Mouse (Mus musculus): ENCODE results near the gene Cacna1d. TPM values are rescaled to one million over a fixed set of nuclear protein-coding genes. Genes with fewer than 3 reads are reported as not detected.

The Cacna1d gene
- polyA plus RNA-seq, 1 experiment from 2014 or later = 1.2 TPM

DNA sequence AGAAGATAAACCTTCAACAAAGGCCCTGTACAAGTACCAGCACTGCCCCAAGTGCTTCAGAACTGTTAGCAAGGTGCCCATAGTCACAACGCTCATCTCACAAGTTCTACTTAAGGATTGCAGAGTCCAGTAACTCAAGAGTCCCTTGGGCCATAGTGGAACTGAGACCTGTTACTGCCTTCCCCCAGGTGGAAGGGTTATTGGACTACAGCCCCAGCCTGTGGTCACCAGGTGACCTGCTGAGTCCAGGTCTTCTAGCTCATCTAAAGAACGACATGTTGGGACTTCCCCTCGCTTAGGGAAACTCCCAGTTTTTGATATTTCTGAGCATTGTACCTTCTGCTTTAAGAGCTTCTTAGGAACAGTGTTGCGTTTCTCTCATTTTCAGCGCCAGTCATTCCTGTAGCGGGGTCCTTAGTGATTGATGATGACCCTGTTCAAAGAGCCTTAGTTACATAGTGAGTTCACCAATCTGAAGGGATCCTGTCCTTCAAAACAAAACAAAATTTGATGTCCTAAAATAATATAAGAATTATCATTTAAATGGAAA lies 19.0 kb upstream of the Cacna1d start:
- Histone ChIP-seq H3K4me1 (replicated peaks) (no peaks in the 10 kb centered on the region), H3K9me3 (no peaks in the 10 kb centered on the region), H3K27me3 (ENCODE audit: insufficient read depth, poor library complexity, severe bottlenecking) (no peaks in the 10 kb centered on the region), H3K36me3 (peaks cover 92% of the 10 kb centered on the region), H3K4me3 (no peak overlapping the region), H3K27ac (no peak overlapping the region)
- 95% methylated on average over 6 of the region's 6 CpGs for WGBS
- no peak for DNase-seq (ENCODE audit: low spot score)

DNA sequence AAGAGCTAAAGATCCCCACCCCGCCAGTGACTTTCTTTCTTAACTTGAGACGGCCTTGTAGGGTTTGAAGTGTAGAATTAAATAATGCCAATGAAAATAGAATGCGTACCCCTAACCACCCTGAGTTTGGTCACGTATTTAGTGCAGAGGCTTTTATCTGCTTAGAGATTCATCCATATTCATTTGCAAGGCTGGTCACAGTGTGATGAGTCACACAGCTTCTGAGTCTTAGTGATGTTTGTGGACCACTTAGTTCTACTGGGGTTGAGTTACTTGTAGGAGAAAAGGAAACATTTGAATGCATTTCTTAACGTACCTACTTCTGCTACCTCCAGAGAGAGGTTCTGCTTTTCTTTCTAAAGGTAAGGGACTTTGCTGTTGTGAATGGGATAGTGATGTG lies 13.7 kb upstream of the Cacna1d start:
- Histone ChIP-seq H3K4me1 (replicated peaks) (no peaks in the 10 kb centered on the region), H3K36me3 (peaks cover 94% of the 10 kb centered on the region), H3K4me3 (no peak overlapping the region), H3K27ac (no peak overlapping the region), H3K27me3 (ENCODE audit: insufficient read depth, poor library complexity, severe bottlenecking) (no peaks in the 10 kb centered on the region), H3K9me3 (no peaks in the 10 kb centered on the region)
- DNase-seq (ENCODE audit: low spot score) = no peak
- 91% methylated on average over 5 of the region's 5 CpGs for WGBS

- H3K27ac ChIP-seq = no peak overlapping the region
- peaks cover 95% of the 10 kb centered on the region for H3K36me3 ChIP-seq
- WGBS = 90% methylated on average over 2 of the region's 2 CpGs
Observed at GRCm38 (mm10) chr14:30498202-30498601, 6.9 kb upstream of the Cacna1d start.

DNA sequence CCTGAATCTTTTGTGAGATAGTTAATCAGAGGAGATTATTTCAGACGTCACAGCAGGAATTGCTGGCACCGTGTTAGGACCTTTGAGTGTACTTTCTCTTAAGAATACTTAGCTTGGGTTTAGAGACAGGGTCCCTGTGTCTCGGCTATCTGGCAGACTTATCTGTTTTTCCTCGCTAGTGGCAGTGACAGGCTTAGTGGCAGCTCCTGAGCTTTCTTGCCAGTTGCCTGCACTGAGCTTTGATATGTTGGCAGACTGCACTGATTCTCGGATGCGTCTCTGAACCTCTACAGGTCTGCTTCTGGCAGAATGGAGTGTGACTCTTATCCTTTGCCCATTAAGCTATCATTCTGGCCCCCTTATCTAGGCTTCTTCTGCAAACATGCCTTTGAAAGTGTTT lies 3.7 kb upstream of the Cacna1d start:
- H3K36me3 ChIP-seq = peaks cover 97% of the 10 kb centered on the region

More at GRCm38 (mm10) chr14:30498202-30498601, 6.9 kb upstream of the Cacna1d start:
- Histone ChIP-seq H3K27me3 (ENCODE audit: insufficient read depth, poor library complexity, severe bottlenecking) (no peaks in the 10 kb centered on the region), H3K4me1 (replicated peaks) (no peaks in the 10 kb centered on the region), H3K4me3 (no peak overlapping the region), H3K9me3 (no peaks in the 10 kb centered on the region)
- DNase-seq (ENCODE audit: low spot score) = no peak

GRCm38 (mm10) chr14:30493276-30493675 lies 2.0 kb upstream of the Cacna1d start:
- Histone ChIP-seq H3K4me3 (no peak overlapping the region), H3K4me1 (replicated peaks) (no peaks in the 10 kb centered on the region), H3K27me3 (ENCODE audit: insufficient read depth, poor library complexity, severe bottlenecking) (no peaks in the 10 kb centered on the region), H3K27ac (no peak overlapping the region), H3K9me3 (no peaks in the 10 kb centered on the region), H3K36me3 (peaks cover 96% of the 10 kb centered on the region)
- WGBS = 85% methylated on average over 1 of the region's 1 CpGs
- no peak for DNase-seq (ENCODE audit: low spot score)

More for the DNA sequence above, 3.7 kb upstream of the Cacna1d start:
- no peak overlapping the region for H3K4me3 ChIP-seq
- no peaks in the 10 kb centered on the region for H3K9me3 ChIP-seq
- no peak overlapping the region for H3K27ac ChIP-seq
- no peaks in the 10 kb centered on the region for H3K4me1 ChIP-seq (replicated peaks)
- no peak for DNase-seq (ENCODE audit: low spot score)
- no peaks in the 10 kb centered on the region for H3K27me3 ChIP-seq (ENCODE audit: insufficient read depth, poor library complexity, severe bottlenecking)
- WGBS = 91% methylated on average over 6 of the region's 6 CpGs

- under 1% methylated on average over 39 of the region's 39 CpGs for WGBS
- H3K4me3 ChIP-seq = peak within 1 kb of the TSS; percentile 95
- H3K27ac ChIP-seq = peak within 1 kb of the TSS; percentile 95
- peaks cover 16% of the 10 kb centered on the region for H3K4me1 ChIP-seq (replicated peaks)
- H3K9me3 ChIP-seq = no peaks in the 10 kb centered on the region
- peak; percentile 96 for DNase-seq (ENCODE audit: low spot score)
- H3K27me3 ChIP-seq (ENCODE audit: insufficient read depth, poor library complexity, severe bottlenecking) = no peaks in the 10 kb centered on the region
- H3K36me3 ChIP-seq = peaks cover 29% of the 10 kb centered on the region
Observed at GRCm38 (mm10) chr14:30479361-30479948, 11.8 kb downstream of the Cacna1d start, which contains the start of gene Dcp1a. Gene Dcp1a, plus strand, starts transcription at chr14:30479535.

- H3K27me3 ChIP-seq (ENCODE audit: insufficient read depth, poor library complexity, severe bottlenecking) = no peaks in the 10 kb centered on the region
- DNase-seq (ENCODE audit: low spot score) = no peak
- H3K27ac ChIP-seq = no peak overlapping the region
- H3K36me3 ChIP-seq = no peaks in the 10 kb centered on the region
- H3K4me1 ChIP-seq (replicated peaks) = 0 out of 2 replicates have a peak, but pooled peaks cover 3% of the 10 kb centered on the region
- H3K4me3 ChIP-seq = no peak overlapping the region
- 84% methylated on average over 6 of the region's 6 CpGs for WGBS
- H3K9me3 ChIP-seq = no peaks in the 10 kb centered on the region
Observed at GRCm38 (mm10) chr14:30474416-30474815, 16.8 kb downstream of the Cacna1d start.

GRCm38 (mm10) chr14:30473605-30474004 lies 17.6 kb downstream of the Cacna1d start:
- no peak for DNase-seq (ENCODE audit: low spot score)
- Histone ChIP-seq H3K27me3 (ENCODE audit: insufficient read depth, poor library complexity, severe bottlenecking) (no peaks in the 10 kb centered on the region), H3K4me3 (no peak overlapping the region), H3K27ac (no peak overlapping the region), H3K36me3 (no peaks in the 10 kb centered on the region), H3K9me3 (no peaks in the 10 kb centered on the region), H3K4me1 (replicated peaks) (no peaks in the 10 kb centered on the region)
- WGBS = 65% methylated on average over 5 of the region's 5 CpGs

GRCm38 (mm10) chr14:30463312-30463711 lies 27.9 kb downstream of the Cacna1d start:
- DNase-seq (ENCODE audit: low spot score) = no peak
- Histone ChIP-seq H3K9me3 (no peaks in the 10 kb centered on the region), H3K4me3 (no peak overlapping the region), H3K36me3 (no peaks in the 10 kb centered on the region), H3K4me1 (replicated peaks) (no peaks in the 10 kb centered on the region), H3K27ac (no peak overlapping the region), H3K27me3 (ENCODE audit: insufficient read depth, poor library complexity, severe bottlenecking) (peaks cover 10% of the 10 kb centered on the region; the same call in 1 of the 2 replicates)
- WGBS = 90% methylated on average over 4 of the region's 4 CpGs

DNA sequence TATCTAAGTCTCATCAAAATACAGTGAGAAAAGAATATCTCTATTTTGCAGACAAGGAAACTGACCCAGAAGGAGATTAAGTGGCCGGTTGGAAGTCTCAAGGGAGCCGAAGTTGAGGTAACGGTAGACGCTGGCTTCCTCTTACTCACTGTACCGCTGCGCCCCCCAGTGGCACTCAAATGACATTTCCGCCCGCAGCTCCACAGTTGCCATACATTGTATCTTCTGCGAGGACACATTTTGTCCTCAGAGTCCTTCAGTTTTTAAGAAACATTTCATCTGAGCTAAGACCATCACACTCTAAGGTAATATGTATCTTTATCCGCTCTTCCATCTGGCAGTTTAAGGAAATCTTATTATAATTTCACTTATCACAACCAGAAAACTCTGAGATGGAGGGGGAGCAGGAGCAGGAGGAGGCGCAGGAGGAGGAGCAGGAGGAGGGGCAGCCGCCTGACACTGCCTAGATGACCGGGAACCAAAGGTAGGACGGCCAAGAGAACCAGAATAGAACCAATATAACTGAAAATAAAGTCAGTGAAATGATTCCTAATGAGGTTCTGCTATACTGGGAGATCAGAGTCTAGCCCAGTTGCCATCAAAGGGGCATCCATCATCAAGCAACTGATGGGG lies 31.2 kb downstream of the Cacna1d start:
- peak; percentile 65 for DNase-seq (ENCODE audit: low spot score)
- Histone ChIP-seq H3K9me3 (no peaks in the 10 kb centered on the region), H3K4me3 (no peak overlapping the region), H3K27me3 (ENCODE audit: insufficient read depth, poor library complexity, severe bottlenecking) (peaks cover 19% of the 10 kb centered on the region; the same call in 1 of the 2 replicates), H3K4me1 (replicated peaks) (peaks cover 11% of the 10 kb centered on the region; the same call in 1 of the 2 replicates), H3K36me3 (no peaks in the 10 kb centered on the region), H3K27ac (no peak overlapping the region)
- 4% methylated on average over 14 of the region's 14 CpGs for WGBS

DNA sequence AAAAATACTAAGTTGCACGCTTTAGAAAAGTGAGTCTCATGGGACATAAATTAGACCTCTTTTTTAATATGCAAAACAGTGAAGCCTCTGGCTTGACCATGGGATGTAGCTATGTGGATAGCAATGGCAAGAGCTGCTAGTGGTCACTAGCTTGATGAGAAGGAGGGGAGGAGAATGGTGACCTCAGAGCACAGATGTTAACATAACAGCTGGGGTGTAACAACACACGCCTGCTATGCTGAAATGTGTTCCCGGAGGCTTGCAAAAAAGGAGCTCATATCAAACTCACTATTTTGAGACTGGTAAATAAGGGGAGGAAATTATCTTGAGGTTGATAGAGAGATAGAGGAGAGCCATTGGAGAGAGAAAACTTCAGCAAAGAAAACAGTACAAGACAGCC lies 32.4 kb downstream of the Cacna1d start:
- Histone ChIP-seq H3K9me3 (no peaks in the 10 kb centered on the region), H3K27ac (no peak overlapping the region), H3K36me3 (no peaks in the 10 kb centered on the region), H3K4me3 (no peak overlapping the region), H3K4me1 (replicated peaks) (peaks cover 11% of the 10 kb centered on the region; the same call in 1 of the 2 replicates), H3K27me3 (ENCODE audit: insufficient read depth, poor library complexity, severe bottlenecking) (peaks cover 19% of the 10 kb centered on the region; the same call in 1 of the 2 replicates)
- 85% methylated on average over 3 of the region's 3 CpGs for WGBS
- no peak for DNase-seq (ENCODE audit: low spot score)

- H3K4me3 ChIP-seq = no peak overlapping the region
- WGBS = 40% methylated on average over 2 of the region's 2 CpGs
- peaks cover 11% of the 10 kb centered on the region; the same call in 1 of the 2 replicates for H3K4me1 ChIP-seq (replicated peaks)
- no peak for DNase-seq (ENCODE audit: low spot score)
- no peak overlapping the region for H3K27ac ChIP-seq
- peaks cover 19% of the 10 kb centered on the region; the same call in 1 of the 2 replicates for H3K27me3 ChIP-seq (ENCODE audit: insufficient read depth, poor library complexity, severe bottlenecking)
- no peaks in the 10 kb centered on the region for H3K9me3 ChIP-seq
- H3K36me3 ChIP-seq = no peaks in the 10 kb centered on the region
Observed at GRCm38 (mm10) chr14:30457897-30458296, 33.4 kb downstream of the Cacna1d start.

DNA sequence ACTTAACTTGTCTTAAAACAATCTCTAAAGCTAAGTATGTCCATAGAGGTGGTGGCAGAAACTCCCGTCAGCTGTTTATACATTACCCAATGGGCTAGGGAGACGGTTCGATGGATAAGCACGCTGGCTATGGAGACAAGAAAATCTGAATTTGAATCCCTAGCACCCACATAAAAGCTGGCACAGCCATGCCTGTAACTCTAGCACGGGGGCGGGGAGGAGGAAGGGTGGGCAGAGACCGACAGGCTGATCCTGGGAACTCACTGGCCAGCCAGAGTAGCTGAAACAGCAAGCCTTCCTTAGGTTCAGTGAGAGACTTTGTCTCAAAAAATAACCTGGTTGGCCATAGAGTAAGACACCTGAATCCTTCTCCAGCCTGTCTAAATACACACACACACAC lies 33.8 kb downstream of the Cacna1d start:
- H3K4me3 ChIP-seq = no peak overlapping the region
- no peak overlapping the region for H3K27ac ChIP-seq
- no peaks in the 10 kb centered on the region for H3K36me3 ChIP-seq
- peaks cover 19% of the 10 kb centered on the region; the same call in 1 of the 2 replicates for H3K27me3 ChIP-seq (ENCODE audit: insufficient read depth, poor library complexity, severe bottlenecking)
- 64% methylated on average over 7 of the region's 7 CpGs for WGBS
- DNase-seq (ENCODE audit: low spot score) = no peak
- H3K4me1 ChIP-seq (replicated peaks) = peaks cover 11% of the 10 kb centered on the region; the same call in 1 of the 2 replicates
- no peaks in the 10 kb centered on the region for H3K9me3 ChIP-seq
